Mouse (Mus musculus): ENCODE data around the gene Ano8.

- TF ChIP-seq CTCF (IDR thresholded peaks at IDR 0.05; ENCODE audit: insufficient read depth, low read length) (no peak), POLR2A (IDR thresholded peaks at IDR 0.05; ENCODE audit: borderline replicate concordance, extremely low read depth, low read depth, low read length) (no peak)
Observed at GRCm38 (mm10) chr8:71475702-71476075, 10.1 kb downstream of the Ano8 start.
